Mouse (Mus musculus) midbrain, embryonic 11.5 days (tissue): Measurements from ENCODE around the gene Spc24. TPM values are rescaled to one million over a fixed set of nuclear protein-coding genes. Genes with fewer than 3 reads are reported as not detected.

Source experiments
- ATAC-seq: fragments of 200-750 bp; cut with Nextera tagmentation; 2 replicates; pipeline ENCODE4 v1.8.0; 2017; ENCODE audit warnings: moderate TSS enrichment, moderate library complexity; ENCODE audit not compliant: low FRiP score
- DNase-seq: peaks from one replicate; pipeline ENCODE4 v3.0.0; 2015; ENCODE audit warnings: low spot score; ENCODE audit errors: missing footprints
- H3K27ac ChIP-seq: fragments of 300-500 bp; sonication (generic); 2 replicates; pipeline ENCODE4 v1.5.1; 2014; ENCODE audit warnings: low read depth, low read length
- H3K27me3 ChIP-seq: fragments of 300-500 bp; sonication (generic); 2 replicates; pipeline ENCODE4 v1.6.1; 2014; ENCODE audit warnings: mild to moderate bottlenecking, low read length, moderate library complexity, mixed read lengths; ENCODE audit not compliant: control insufficient read depth, insufficient read depth
- H3K36me3 ChIP-seq: fragments of 300-500 bp; sonication (generic); 2 replicates; pipeline ENCODE4 v1.6.1; 2014; ENCODE audit warnings: mild to moderate bottlenecking, low read length, moderate library complexity, mixed read lengths; ENCODE audit not compliant: control insufficient read depth, insufficient read depth
- H3K4me1 ChIP-seq: fragments of 300-500 bp; sonication (generic); 2 replicates; pipeline ENCODE4 v1.6.1; 2014; ENCODE audit warnings: low read length; ENCODE audit not compliant: control insufficient read depth, insufficient read depth
- H3K4me2 ChIP-seq: fragments of 300-500 bp; sonication (generic); 2 replicates; pipeline ENCODE4 v1.6.1; 2014; ENCODE audit warnings: mild to moderate bottlenecking, moderate library complexity
- H3K4me3 ChIP-seq: fragments of 300-500 bp; sonication (generic); 2 replicates; pipeline ENCODE4 v1.5.1; 2014; ENCODE audit warnings: low read depth, low read length
- H3K9ac ChIP-seq: fragments of 300-500 bp; sonication (generic); 2 replicates; pipeline ENCODE4 v1.6.1; 2014; ENCODE audit warnings: low read length
- H3K9me3 ChIP-seq: fragments of 300-500 bp; sonication (generic); 2 replicates; pipeline ENCODE4 v1.6.1; 2016; ENCODE audit warnings: low read length; ENCODE audit not compliant: control insufficient read depth
- WGBS: fragments of 180-500 bp; shearing (Covaris S2); extraction: QIAGEN DNeasy Blood & Tissue Kit; methylation state at CpG from one replicate; pipeline ENCODE4 v1.1.7; 2014; 5-methylcytosine and 5-hydroxymethylcytosine counted together
- polyA plus RNA-seq: library from polyadenylated mRNA; unstranded; fragments of >200 nt; fragmentation: Nextera tagmentation; extraction: Ambion mirVana; gene quantifications from 2 replicates; pipeline ENCODE4 v1.2.1, GENCODE M21; 2014

Gene Spc24
- polyA plus RNA-seq, 1 experiment from 2014 or later, result 115 TPM

- 82% methylated on average over 13 of the region's 13 CpGs for WGBS
- peaks cover 4% of the 10 kb centered on the region; the same call in 1 of the 2 replicates for H3K36me3 ChIP-seq
- no peaks in the 10 kb centered on the region for H3K9me3 ChIP-seq
- no peak overlapping the region for H3K27ac ChIP-seq
- DNase-seq (no peak), ATAC-seq (no peak)
- peaks cover 10% of the 10 kb centered on the region for H3K4me1 ChIP-seq
- H3K4me2 ChIP-seq, result no peak overlapping the region
- no peaks in the 10 kb centered on the region for H3K27me3 ChIP-seq
- no peak overlapping the region for H3K4me3 ChIP-seq
- no peak overlapping the region for H3K9ac ChIP-seq
Observed at GRCm38 (mm10) chr9:21754516-21755321, 5.4 kb downstream of the Spc24 start.

DNA sequence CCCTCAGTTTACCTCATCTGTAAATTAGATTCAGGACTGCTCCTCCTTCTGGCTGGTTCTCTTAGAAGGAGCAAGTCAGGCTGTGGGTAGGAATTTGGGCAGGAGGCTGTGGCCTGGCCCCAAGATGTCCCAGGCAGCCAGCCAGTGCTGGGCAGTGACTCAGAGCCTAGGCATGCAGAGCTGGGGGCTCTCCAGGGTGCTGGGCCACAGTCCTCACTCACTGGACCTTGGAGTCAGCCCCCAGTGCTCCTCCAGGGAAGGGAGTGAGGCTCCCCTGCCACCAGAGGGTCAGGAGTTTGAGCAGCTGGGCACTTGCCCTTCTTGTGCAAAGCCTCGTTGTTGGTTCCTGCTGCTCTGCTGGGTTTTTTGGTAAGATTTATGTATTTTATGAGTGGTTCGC lies 6.1 kb downstream of the Spc24 start:
- no peak for ATAC-seq
- peaks cover 8% of the 10 kb centered on the region for H3K36me3 ChIP-seq
- 82% methylated on average over 2 of the region's 2 CpGs for WGBS

GRCm38 (mm10) chr9:21752252-21752792 lies 7.8 kb downstream of the Spc24 start:
- no peaks in the 10 kb centered on the region for H3K9me3 ChIP-seq
- no peaks in the 10 kb centered on the region for H3K4me1 ChIP-seq
- H3K4me3 ChIP-seq, result no peak overlapping the region
- 72% methylated on average over 10 of the region's 10 CpGs for WGBS
- H3K36me3 ChIP-seq, result peaks cover 23% of the 10 kb centered on the region
- no peak for ATAC-seq
- no peak overlapping the region for H3K27ac ChIP-seq
- H3K4me2 ChIP-seq, result no peak overlapping the region
- H3K27me3 ChIP-seq, result no peaks in the 10 kb centered on the region
- no peak for DNase-seq
- no peak overlapping the region for H3K9ac ChIP-seq

More for the DNA sequence above, 6.1 kb downstream of the Spc24 start:
- no peaks in the 10 kb centered on the region for H3K9me3 ChIP-seq
- no peak overlapping the region for H3K4me2 ChIP-seq
- no peaks in the 10 kb centered on the region for H3K27me3 ChIP-seq
- no peak for DNase-seq
- peaks cover 4% of the 10 kb centered on the region for H3K4me1 ChIP-seq
- no peak overlapping the region for H3K4me3 ChIP-seq
- no peak overlapping the region for H3K9ac ChIP-seq
- no peak overlapping the region for H3K27ac ChIP-seq

DNA sequence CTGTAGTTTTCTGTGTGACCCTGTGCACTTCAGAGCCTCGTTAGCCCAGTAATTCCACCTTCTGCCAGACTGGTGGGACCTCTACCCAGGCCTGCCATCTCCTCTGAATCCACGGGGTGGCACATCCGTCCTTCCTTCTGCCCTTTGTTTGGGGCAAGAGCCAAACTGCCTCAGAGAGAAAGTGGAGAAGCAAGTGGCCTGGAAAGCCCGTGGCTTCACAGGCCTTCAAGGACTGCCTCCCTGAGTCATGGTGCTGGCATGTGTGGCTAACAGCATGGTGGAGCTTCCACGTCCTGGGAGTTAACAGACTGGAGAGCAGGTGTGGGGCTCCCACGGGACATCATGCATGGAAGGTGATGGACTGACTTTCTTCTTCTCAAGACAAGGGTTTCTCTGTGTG lies 8.8 kb downstream of the Spc24 start:
- Histone ChIP-seq H3K27me3 (no peaks in the 10 kb centered on the region), H3K4me1 (no peaks in the 10 kb centered on the region), H3K9ac (no peak overlapping the region), H3K4me3 (no peak overlapping the region), H3K27ac (no peak overlapping the region), H3K9me3 (no peaks in the 10 kb centered on the region), H3K4me2 (no peak overlapping the region), H3K36me3 (peaks cover 30% of the 10 kb centered on the region)
- DNase-seq (no peak), ATAC-seq (no peak)
- WGBS, result 78% methylated on average over 6 of the region's 6 CpGs

DNA sequence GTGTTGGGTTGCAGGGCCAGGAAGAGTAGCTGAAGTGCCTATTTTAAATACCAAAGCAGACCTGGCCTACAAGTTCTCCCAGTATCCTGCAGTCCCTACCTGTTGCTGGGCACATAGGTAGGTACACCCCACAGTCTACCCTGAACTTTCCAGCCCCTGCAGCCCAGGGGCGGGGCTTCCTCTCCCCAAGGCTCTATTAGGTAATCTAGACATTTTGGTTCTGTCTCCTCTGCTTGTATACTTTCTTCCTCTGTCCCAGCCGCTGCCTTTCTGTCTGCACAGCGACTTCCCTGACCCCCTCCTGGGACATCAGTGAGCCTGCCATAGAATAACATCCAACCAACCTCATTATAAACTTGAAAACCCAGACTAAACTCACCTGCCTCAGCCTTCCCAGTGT lies 9.7 kb downstream of the Spc24 start:
- Histone ChIP-seq H3K4me2 (no peak overlapping the region), H3K9me3 (no peaks in the 10 kb centered on the region), H3K9ac (no peak overlapping the region), H3K4me3 (no peak overlapping the region), H3K27me3 (no peaks in the 10 kb centered on the region), H3K4me1 (no peaks in the 10 kb centered on the region), H3K27ac (no peak overlapping the region), H3K36me3 (peaks cover 36% of the 10 kb centered on the region)
- WGBS, result 80% methylated on average over 3 of the region's 3 CpGs
- ATAC-seq, result no peak
- DNase-seq, result no peak

- Histone ChIP-seq H3K36me3 (peaks cover 40% of the 10 kb centered on the region), H3K27ac (no peak overlapping the region), H3K27me3 (no peaks in the 10 kb centered on the region), H3K4me2 (no peak overlapping the region), H3K4me3 (no peak overlapping the region), H3K4me1 (no peaks in the 10 kb centered on the region), H3K9me3 (no peaks in the 10 kb centered on the region), H3K9ac (no peak overlapping the region)
- ATAC-seq, result no peak
- no peak for DNase-seq
- WGBS, result 90% methylated on average over 6 of the region's 6 CpGs
Observed at GRCm38 (mm10) chr9:21749382-21750118, 10.6 kb downstream of the Spc24 start.

DNA sequence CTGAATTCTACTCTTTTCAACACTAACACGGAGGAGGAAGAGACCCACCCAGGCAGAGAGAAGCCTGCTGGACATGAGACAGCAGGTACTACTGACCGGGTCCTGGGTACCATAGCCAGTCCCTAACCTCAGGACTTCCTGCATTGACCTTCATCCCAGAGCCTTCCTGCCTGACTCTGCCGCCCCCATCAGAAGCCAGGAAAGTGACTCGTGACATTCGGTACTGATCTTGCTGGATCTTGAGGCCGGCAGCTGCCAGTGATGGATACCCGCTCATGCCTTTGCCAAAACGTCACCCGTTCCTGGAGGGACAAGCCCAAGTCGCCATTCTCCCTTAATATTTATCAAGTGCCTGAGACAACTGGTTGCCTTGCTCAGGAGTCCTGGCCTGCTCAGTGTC lies 11.6 kb downstream of the Spc24 start:
- 92% methylated on average over 10 of the region's 10 CpGs for WGBS

GRCm38 (mm10) chr9:21748033-21748432 lies 12.1 kb downstream of the Spc24 start:
- peaks cover 49% of the 10 kb centered on the region for H3K36me3 ChIP-seq
- no peaks in the 10 kb centered on the region for H3K4me1 ChIP-seq
- no peak for DNase-seq
- WGBS, result 87% methylated on average over 7 of the region's 7 CpGs
- no peak overlapping the region for H3K27ac ChIP-seq
- no peak overlapping the region for H3K4me3 ChIP-seq
- no peak for ATAC-seq
- H3K4me2 ChIP-seq, result no peak overlapping the region
- H3K9me3 ChIP-seq, result no peaks in the 10 kb centered on the region
- H3K9ac ChIP-seq, result no peak overlapping the region
- no peaks in the 10 kb centered on the region for H3K27me3 ChIP-seq

More for the DNA sequence above, 11.6 kb downstream of the Spc24 start:
- H3K9ac ChIP-seq, result no peak overlapping the region
- no peak overlapping the region for H3K27ac ChIP-seq
- H3K36me3 ChIP-seq, result peaks cover 48% of the 10 kb centered on the region
- H3K9me3 ChIP-seq, result no peaks in the 10 kb centered on the region
- H3K4me1 ChIP-seq, result no peaks in the 10 kb centered on the region
- H3K4me2 ChIP-seq, result no peak overlapping the region
- ATAC-seq (no peak), DNase-seq (no peak)
- no peak overlapping the region for H3K4me3 ChIP-seq
- H3K27me3 ChIP-seq, result no peaks in the 10 kb centered on the region

DNA sequence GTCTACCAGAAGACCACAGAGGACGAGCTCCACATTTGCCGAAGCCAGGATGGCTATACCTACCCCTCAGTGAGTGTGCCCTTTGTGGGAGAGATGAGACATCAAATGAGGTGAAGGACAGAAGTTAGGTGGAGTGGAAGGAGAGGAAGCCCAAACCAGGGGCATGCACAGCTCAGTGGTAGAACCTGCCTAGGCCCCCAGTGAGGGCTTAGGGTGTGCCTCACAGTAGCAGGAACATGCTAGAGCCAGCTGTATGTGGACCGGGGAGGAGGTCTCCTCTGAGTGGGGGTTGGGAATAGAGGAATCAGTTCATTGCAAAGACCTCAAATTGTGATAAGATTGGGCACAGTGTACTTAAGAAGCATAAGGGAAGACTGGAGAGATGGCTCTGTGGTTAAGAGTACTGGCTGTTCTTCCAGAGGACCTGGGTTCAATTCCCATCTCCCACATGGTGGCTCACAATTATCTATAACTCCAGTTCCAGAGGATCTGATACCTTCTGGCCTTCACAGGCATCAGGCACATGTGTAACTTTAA lies 12.8 kb downstream of the Spc24 start:
- ATAC-seq (no peak), DNase-seq (no peak)
- no peaks in the 10 kb centered on the region for H3K9me3 ChIP-seq
- peaks cover 56% of the 10 kb centered on the region for H3K36me3 ChIP-seq
- no peak overlapping the region for H3K9ac ChIP-seq
- H3K4me3 ChIP-seq, result no peak overlapping the region
- no peak overlapping the region for H3K4me2 ChIP-seq
- no peak overlapping the region for H3K27ac ChIP-seq
- no peaks in the 10 kb centered on the region for H3K4me1 ChIP-seq
- no peaks in the 10 kb centered on the region for H3K27me3 ChIP-seq
- 90% methylated on average over 3 of the region's 3 CpGs for WGBS
